Mouse (Mus musculus): ENCODE data around the gene Spg11. TPM values are rescaled to one million over a fixed set of nuclear protein-coding genes. Genes with fewer than 3 reads are reported as not detected.
A peak's percentile ranks its signal among the peaks of the same experiment; 100 is the strongest.

Gene Spg11
- 10 to 100 TPM; 17.1 to 17.6 TPM for total RNA-seq (2021)
- 5.4 and 6.2 TPM in 2 replicates for polyA plus RNA-seq (2012; rRNA removed)
- long read RNA-seq, full-length matches to known transcripts = 3 of 7 reads
- long read RNA-seq, partial matches to known transcripts = 3 of 7 reads
- long read RNA-seq, other reads (novel, unspliced or antisense) = 1 of 7 reads

DNA sequence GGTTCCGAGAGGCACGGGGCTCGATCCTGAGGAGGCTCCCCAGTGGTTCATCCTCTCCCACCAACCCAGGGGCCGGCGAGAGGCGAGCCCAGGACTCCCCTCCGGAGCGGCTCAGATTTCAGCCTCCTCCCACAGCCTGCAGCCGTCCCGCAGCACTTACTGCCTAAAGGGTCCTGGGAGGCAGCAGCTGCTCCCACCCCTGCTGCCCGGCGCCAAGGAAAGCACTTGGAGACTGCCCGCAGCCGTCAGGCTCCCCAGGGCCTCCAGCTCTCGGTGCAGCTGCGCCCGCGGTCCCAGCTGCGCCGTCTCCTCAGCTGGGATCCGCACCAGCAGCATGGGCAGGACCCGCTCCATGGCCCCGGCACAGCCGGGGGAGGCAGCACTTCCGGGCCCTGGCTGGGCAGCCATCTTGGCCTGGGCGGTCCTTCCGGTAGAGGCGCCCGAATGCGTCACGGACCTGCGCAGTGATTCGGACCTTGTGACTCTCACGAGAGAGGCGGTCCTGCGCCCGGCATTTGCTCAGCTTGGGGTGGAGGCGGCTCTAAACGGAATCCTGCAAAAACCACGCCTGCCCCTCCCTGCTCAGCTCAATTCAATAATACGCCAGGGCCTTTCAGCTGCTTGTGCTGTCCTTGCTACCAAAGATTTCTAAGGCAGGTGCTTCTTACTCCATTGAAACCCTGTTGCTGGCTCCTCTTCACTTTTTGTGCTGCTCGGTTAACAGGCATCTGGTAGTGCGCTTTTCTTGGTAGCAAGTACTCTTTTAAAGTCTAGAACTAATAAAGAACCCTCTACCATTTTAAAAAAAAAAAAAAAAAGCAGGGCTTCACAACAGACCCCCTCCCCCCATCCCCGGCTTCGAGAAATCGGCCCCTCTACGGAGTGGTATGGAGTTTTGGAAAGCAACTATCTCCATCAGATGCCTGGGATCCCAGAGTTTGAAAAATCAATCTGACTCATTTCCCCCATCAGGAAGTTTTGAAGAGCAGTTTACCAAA is at the start of gene Spg11:
Gene Spg11 (minus strand): TSS at position 426 of the 998 bp plus-strand sequence.
- peak; percentile 99 for DNase-seq

DNA sequence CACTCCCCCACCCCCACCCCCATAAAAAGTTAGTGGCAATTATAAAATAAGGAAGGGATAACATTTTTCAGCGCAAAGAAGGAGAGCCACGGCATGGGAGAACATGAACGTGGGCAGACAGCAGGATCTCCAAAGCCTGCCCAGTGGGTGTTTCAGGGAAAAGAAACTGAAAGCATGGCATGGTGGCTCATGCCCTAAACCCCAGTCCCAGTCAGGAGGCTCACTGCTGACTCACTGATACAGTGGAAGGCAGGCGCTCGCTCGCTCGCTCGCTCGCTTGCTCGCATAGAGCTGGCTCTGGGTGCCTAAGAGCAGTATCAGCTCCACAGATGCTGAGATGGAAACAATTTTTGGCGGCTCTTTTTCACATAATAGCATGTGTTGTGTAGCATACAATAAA is 46.1 kb upstream of the Spg11 start:
- no peak for DNase-seq

DNA sequence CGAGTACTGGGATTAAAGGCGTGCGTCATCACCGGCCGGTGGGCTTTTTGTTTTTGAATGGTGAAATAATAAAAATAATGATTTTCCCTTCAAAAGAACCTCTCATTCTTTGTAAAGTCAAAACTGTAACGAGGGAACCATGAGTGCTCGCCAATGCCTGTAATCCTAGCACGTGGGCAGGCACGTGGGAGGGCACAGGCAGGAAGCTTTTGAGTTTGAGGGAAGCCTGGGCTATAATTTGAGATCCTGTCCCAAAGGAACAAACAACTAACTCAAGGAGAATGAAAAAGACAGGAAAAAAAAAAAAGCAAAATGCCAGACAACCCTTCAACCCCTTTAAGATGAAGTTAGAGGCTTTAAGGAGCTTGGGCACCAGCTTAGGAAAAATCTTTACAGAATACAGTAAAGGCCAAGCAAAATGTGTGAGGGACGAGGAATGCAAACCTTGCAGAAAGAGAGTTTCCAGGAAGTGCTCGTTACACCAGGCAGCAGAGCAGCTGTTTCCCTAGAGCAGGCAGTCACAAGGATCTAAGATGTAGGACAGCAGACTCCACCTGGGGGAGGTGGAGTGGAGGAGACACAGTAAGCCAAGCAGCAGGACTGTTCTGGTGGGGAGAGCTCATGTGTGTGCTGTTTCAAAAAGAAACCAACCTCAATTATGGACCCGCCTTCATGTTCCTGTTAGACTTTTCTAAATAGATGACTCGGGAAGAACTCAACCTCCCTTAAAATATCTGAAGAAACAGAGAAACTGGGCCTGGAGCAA is 45.4 kb upstream of the Spg11 start:
- no peak for DNase-seq

DNA sequence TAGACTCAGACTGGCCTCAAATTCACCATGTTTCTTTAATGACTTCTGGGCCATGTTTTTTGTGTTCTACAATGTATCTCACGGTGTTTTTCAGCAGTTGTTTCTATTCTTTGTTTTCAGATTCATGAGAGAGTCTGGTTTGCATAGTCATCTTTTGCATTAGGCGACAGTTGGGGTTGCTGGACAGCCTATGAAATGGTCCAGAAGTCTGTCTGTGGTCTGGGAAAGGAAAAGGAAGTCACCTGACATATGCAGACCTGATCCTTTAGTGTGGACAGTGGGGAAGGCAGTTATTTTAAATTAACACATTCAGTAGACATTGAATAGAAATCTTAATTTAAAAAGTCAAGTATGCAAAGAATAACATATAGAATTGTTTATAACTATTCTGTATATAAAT is 44.3 kb upstream of the Spg11 start:
- no peak for DNase-seq

- no peak for DNase-seq
Measured at GRCm38 (mm10) chr2:122161542-122161941, 43.4 kb upstream of the Spg11 start.

GRCm38 (mm10) chr2:122160680-122161079 is 42.5 kb upstream of the Spg11 start, which contains the start of gene Trim69:
Gene Trim69, plus strand, starts transcription at chr2:122160700.
- DNase-seq = peak; percentile 82

GRCm38 (mm10) chr2:122159667-122160066 is 41.5 kb upstream of the Spg11 start:
- DNase-seq = no peak

DNA sequence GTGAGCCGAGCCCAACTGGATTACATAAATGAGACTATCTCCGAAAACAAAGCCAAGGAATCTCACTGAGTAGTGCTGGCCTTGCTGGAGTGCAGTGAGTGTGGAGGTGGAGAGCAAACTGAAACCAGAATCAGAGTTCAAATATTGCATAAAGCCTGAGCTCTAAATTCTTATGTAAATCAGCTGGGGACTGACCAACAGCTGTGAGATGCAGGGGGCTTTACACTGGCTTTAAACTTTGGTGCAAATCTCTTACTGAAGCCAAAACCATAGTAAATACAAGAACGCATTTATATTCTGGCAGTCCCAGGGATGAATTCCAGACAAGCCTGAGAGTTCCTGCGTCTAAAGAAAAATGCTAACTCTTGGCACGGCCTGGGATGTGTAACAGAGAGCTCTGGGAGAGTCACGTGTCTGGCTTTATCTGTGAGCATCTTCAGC is 40.2 kb upstream of the Spg11 start:
- no peak for DNase-seq

DNA sequence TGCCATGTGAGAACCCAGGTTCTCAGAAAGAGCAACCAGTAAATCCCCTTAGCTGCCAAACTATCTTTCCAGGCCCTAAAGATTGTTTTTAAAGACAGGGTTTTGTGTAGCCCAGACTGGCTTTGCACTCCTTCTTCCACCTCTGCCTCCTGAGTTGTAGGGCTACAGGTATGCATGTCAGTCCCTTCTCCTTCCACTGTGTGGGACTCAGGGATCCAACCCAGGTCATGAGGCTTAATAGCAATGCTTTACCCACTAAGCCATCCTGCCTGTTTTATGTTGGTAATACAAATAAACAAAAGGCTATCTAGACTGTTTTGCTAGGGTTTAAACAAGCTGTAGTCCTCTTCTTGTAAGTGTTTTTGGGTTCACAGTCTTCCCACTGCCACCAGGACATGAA is 39.4 kb upstream of the Spg11 start:
- no peak for DNase-seq

DNA sequence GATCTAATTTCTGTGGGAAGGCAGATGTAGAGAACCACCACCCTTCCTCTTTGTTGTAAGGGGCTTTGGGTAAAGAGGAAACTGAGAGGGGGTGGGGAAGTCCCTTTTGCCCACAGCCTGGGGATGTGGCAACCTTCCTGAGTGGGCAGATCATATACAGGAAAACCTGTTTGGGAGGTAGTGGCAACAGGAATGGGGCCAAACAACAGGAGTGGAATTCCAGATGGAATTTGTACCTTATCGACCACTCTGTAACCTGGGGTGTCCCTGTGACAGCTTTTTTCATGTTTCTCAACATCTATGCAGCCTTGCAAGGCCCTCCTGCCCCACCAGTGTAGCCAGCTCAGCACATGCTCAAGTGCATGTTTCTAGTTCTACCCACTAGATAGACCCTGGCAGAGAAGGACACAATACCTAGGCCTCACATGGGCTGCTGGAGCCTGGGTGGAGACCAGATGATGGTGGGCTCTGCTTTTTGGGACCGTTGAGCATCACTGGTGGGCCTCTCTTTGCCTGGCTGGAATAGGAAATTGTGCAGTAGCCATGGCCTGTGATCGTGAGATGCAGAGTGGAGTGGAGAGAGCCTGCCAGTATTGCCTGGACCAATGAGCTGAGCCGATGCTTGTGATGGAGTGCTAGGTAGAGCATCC is 38.0 kb upstream of the Spg11 start:
- no peak for DNase-seq

DNA sequence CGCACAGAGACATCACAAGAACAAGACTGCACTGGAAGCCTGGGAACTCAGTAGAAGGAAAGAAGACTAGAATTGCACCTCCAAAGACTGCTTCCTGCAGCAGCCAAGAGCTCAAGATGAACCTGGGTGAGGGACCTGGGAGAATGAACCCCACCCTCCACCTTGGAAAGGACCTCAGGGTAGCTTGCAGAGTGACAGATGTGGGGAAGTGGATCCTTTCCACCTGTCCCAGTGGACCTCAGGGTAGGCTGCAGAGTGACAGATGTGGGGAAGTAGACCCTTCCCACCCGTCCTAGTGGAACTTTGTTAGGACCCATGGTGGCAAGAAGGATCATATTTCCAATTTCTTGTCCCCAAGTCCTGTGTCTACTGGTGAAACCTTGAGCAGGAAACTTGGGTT is 37.1 kb upstream of the Spg11 start:
- no peak for DNase-seq

GRCm38 (mm10) chr2:122154479-122154878 is 36.3 kb upstream of the Spg11 start:
- DNase-seq = no peak

DNA sequence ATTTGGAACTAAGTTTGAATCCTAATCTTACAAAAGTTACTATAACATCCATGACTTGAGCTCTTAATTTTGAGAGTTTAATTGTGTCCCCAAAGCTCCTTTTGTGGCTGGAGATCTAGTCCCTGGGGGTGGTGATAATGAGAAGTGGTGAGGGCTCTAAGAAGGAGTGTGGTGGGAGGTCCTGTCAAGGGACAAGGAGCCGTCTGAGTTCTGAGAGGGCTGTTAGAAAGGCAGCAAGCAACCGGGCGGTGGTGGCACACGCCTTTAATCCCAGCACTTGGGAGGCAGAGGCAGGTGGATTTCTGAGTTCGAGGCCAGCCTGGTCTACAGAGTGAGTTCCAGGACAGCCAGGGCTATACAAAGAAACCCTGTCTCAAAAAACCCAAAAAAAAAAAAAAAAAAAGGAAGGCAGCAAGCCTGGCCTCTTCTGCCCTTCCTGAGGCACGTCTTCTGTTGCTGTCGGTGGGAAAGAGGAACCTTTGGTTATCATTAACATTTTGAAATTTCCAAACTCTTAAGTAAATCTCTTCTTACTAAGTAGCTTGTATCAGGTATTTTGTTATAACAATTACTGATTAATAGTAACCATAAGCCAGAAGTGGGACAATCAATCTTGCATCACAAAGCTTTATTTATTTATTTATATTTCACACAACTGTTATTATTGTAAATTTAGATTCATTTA is 35.6 kb upstream of the Spg11 start:
- no peak for DNase-seq

- DNase-seq = no peak
Measured at GRCm38 (mm10) chr2:122152850-122153249, 34.7 kb upstream of the Spg11 start.

- DNase-seq = no peak
Measured at GRCm38 (mm10) chr2:122151221-122151620, 33.0 kb upstream of the Spg11 start.

DNA sequence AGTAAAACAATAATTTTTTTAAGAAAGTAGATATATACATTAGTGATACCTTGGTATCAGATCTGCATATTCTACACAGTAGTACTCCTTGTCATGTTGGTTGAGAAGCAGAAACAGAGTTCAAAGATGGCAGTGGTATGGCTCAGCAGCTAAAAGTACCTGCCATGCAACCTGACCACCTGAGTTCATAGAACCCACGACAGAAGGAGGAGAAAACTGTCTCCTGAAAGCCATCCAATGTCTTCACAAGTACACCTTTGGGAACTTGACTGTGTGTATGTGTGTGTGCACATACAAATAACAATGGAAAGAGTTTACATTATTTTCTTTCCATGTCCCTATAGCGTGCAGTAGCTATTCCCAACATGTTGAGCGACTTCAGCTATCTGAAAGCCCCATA is 31.5 kb upstream of the Spg11 start:
- DNase-seq = no peak

- peak; percentile 30 for DNase-seq
Measured at GRCm38 (mm10) chr2:122149316-122149715, 31.1 kb upstream of the Spg11 start.

DNA sequence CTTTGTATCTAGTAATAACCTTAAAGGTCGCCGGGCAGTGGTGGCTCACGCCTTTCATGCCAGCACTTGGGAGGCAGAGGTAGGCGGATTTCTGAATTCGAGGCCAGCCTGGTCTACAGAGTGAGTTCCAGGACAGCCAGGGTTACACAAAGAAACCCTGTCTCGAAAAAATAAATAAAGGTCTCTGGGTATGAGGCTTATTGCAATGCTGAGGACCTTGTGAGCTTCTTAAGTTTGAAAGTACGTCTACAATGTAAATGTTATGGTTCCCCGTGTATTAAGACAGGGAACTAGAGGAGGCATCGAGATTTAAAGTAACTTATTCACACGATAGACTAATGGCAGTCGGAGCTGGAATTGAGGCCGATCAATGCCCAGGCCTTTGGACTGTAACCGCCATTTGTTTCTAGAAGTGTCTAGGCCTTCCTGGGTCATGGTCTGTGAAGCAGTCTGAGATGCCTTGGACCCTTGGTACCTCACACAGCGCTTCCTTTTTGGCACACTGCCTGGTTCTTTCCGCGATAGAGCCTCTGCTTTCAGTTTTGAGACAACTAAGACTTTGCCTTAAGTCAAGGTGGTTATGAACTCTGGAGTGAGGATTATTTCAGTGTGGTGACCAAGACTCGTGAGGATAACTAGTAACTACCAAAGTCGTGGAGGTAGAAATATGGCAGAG is 30.2 kb upstream of the Spg11 start:
- peak; percentile 77 for DNase-seq

- DNase-seq = peak; percentile 97
Measured at GRCm38 (mm10) chr2:122147508-122148241, 29.5 kb upstream of the Spg11 start, which contains the start of gene B2m. Gene B2m, plus strand, starts transcription at chr2:122147686.

GRCm38 (mm10) chr2:122146687-122147086 is 28.5 kb upstream of the Spg11 start:
- no peak for DNase-seq
